Mouse (Mus musculus) forebrain, embryonic 10.5 days (tissue): Measurements from ENCODE around the gene Olig3. TPM values are rescaled to one million over a fixed set of nuclear protein-coding genes. Genes with fewer than 3 reads are reported as not detected.
"Not testable (repeated sequence)": the region's sequence is repeated elsewhere in the genome, so short reads cannot be mapped to it uniquely, and the experiment has no call there.

ENCODE experiments used
- DNase-seq: peaks from one replicate; pipeline ENCODE4 v3.0.0-alpha.2; 2017; ENCODE audit warnings: low spot score; ENCODE audit errors: extremely low spot score
- H3K27ac ChIP-seq: fragments of 300-500 bp; sonication (generic); 2 replicates; pipeline ENCODE4 v1.5.1; 2016; ENCODE audit warnings: mild to moderate bottlenecking
- H3K27me3 ChIP-seq: fragments of 300-500 bp; sonication (generic); 2 replicates; pipeline ENCODE4 v1.6.1; 2016; ENCODE audit warnings: mild to moderate bottlenecking; ENCODE audit not compliant: poor library complexity, severe bottlenecking
- H3K36me3 ChIP-seq: fragments of 300-500 bp; sonication (generic); replicated peaks from 2 replicates; pipeline ENCODE4 v1.6.1; 2016; ENCODE audit warnings: mild to moderate bottlenecking, moderate library complexity
- H3K4me1 ChIP-seq: fragments of 300-500 bp; sonication (generic); 2 replicates; pipeline ENCODE4 v1.6.1; 2016
- H3K4me3 ChIP-seq: fragments of 300-500 bp; sonication (generic); 2 replicates; pipeline ENCODE4 v1.5.1; 2016; ENCODE audit warnings: mild to moderate bottlenecking, moderate library complexity
- H3K9me3 ChIP-seq: fragments of 300-500 bp; sonication (generic); 2 replicates; pipeline ENCODE4 v1.6.1; 2016; ENCODE audit warnings: mild to moderate bottlenecking, moderate library complexity
- WGBS: fragments of 180-500 bp; shearing (Covaris S2); methylation state at CpG from one replicate; pipeline ENCODE4 v1.1.7; 2016; 5-methylcytosine and 5-hydroxymethylcytosine counted together
- polyA plus RNA-seq: library from polyadenylated mRNA; unstranded; fragments of >200 nt; fragmentation: Nextera tagmentation; extraction: Ambion mirVana; gene quantifications from 2 replicates; pipeline ENCODE4 v1.2.1, GENCODE M21; 2016

Gene Olig3
- polyA plus RNA-seq, 1 experiment from 2014 or later = 8.1 TPM

GRCm38 (mm10) chr10:19370146-19370545 lies 13.8 kb downstream of the Olig3 start:
- Histone ChIP-seq H3K9me3 (no peaks in the 10 kb centered on the region), H3K4me3 (no peak overlapping the region), H3K36me3 (no peaks in the 10 kb centered on the region), H3K27me3 (peaks cover 54% of the 10 kb centered on the region), H3K4me1 (peaks cover 15% of the 10 kb centered on the region), H3K27ac (no peak overlapping the region)
- DNase-seq = no peak
- 72% methylated on average over 3 of the region's 3 CpGs for WGBS

DNA sequence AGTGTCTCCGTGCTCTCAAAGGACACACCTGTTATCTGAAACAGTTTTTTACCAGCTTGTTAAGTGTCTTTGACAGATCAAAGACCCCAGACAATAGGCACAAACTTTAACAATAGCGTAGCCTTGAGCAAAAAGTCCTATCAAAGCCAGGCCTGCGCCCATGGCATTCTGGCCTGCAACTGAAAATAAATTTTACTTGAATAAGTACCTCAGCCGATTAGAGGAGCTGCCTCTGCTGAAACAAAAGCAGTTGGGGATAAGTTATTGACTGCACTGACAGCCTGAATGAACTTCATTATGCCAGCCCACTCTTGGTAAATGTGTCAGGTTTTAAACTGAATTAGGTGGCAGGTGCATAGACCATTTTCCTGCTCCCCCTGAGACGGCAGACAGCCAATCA lies 15.9 kb downstream of the Olig3 start:
- 38% methylated on average over 5 of the region's 5 CpGs for WGBS

DNA sequence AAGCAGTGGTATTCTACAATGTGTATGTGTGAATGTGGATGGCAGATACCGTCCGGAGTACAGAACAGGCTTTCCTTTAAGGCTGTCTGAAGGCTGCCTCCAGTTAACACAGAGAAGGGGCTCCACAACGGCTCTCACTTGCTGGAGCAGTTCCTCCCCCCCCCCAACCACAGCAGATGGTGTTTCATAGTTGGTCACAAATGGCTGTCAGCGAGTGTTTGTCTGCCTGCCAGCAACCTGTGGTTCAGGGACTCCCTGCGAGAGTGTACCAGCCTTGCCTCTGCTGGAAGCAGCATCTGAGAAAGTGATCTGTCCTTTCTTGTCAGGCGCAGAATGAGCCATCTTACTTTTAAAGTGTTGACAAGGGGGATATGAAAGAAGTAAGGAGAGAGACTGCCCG lies 17.5 kb downstream of the Olig3 start:
- WGBS = 73% methylated on average over 7 of the region's 7 CpGs

More for the DNA sequence above, 15.9 kb downstream of the Olig3 start:
- Histone ChIP-seq H3K4me1 (peaks cover 15% of the 10 kb centered on the region), H3K4me3 (no peak overlapping the region), H3K27me3 (peaks cover 33% of the 10 kb centered on the region), H3K36me3 (no peaks in the 10 kb centered on the region), H3K27ac (no peak overlapping the region), H3K9me3 (no peaks in the 10 kb centered on the region)
- DNase-seq = no peak

DNA sequence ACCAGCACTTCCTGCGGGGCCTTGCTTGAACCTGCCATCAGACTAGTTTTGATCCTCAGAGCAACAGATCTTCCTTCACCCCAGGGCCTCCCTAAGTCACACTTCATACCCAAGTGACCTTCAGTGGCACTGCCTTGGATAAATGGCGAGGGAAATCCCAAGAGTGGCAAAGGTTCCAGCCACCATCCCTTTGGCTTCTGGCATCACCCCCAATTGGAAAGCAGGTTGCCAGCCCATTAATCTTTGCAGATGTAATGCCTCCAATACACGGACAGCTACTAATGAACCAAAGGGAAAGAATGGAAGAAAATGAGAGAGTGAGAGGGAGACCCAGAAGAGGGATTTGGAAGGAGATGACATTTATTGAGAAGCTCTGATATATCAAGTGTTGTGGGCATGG lies 18.0 kb downstream of the Olig3 start:
- DNase-seq = no peak
- no peaks in the 10 kb centered on the region for H3K36me3 ChIP-seq
- peaks cover 20% of the 10 kb centered on the region for H3K27me3 ChIP-seq
- no peak overlapping the region for H3K4me3 ChIP-seq
- peaks cover 15% of the 10 kb centered on the region for H3K4me1 ChIP-seq
- no peak overlapping the region for H3K27ac ChIP-seq
- 81% methylated on average over 3 of the region's 3 CpGs for WGBS
- H3K9me3 ChIP-seq = peaks cover 5% of the 10 kb centered on the region; the same call in 1 of the 2 replicates

More for the DNA sequence above, 17.5 kb downstream of the Olig3 start:
- Histone ChIP-seq H3K36me3 (no peaks in the 10 kb centered on the region), H3K27ac (no peak overlapping the region), H3K4me1 (peaks cover 15% of the 10 kb centered on the region), H3K9me3 (peaks cover under 1% of the 10 kb centered on the region; the same call in 1 of the 2 replicates), H3K4me3 (no peak overlapping the region), H3K27me3 (peaks cover 25% of the 10 kb centered on the region)
- DNase-seq = no peak

GRCm38 (mm10) chr10:19375838-19376237 lies 19.5 kb downstream of the Olig3 start:
- peaks cover 8% of the 10 kb centered on the region for H3K27me3 ChIP-seq
- H3K27ac ChIP-seq = no peak overlapping the region
- H3K36me3 ChIP-seq = no peaks in the 10 kb centered on the region
- no peak for DNase-seq
- H3K4me3 ChIP-seq = no peak overlapping the region
- peaks cover 15% of the 10 kb centered on the region for H3K4me1 ChIP-seq
- H3K9me3 ChIP-seq = peaks cover 10% of the 10 kb centered on the region
- WGBS = 96% methylated on average over 2 of the region's 2 CpGs

DNA sequence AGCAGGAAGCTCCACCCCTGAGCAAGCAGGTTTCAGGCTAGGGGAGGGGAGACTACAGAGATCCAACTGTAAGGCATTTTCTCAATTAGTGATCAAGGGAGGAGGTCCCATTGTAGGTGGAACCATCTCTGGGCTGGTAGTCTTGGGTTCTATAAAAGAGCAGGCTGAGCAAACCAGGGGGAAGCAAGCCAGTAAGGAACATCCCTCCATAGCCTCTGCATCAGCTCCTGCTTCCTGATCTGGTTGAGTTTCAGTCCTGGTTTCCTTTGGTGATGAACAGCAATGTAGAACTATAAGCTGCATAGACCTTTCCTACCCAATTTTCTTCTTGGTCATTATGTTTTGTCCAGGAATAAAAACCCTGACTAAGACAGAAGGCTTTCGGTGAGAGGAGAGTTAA lies 24.6 kb downstream of the Olig3 start:
- WGBS = 100% methylated on average over 1 of the region's 1 CpGs
- DNase-seq, H3K36me3 ChIP-seq: not testable (repeated sequence)

GRCm38 (mm10) chr10:19384176-19384575 lies 27.8 kb downstream of the Olig3 start:
- H3K27me3 ChIP-seq = no peaks in the 10 kb centered on the region
- H3K4me3 ChIP-seq = no peak overlapping the region
- no peak for DNase-seq
- no peaks in the 10 kb centered on the region for H3K36me3 ChIP-seq
- H3K27ac ChIP-seq = no peak overlapping the region
- 86% methylated on average over 3 of the region's 3 CpGs for WGBS
- H3K4me1 ChIP-seq = no peaks in the 10 kb centered on the region
- peaks cover 10% of the 10 kb centered on the region for H3K9me3 ChIP-seq

More for the DNA sequence above, 24.6 kb downstream of the Olig3 start:
- not testable (repeated sequence) for H3K27ac ChIP-seq, H3K4me1 ChIP-seq, H3K4me3 ChIP-seq, H3K27me3 ChIP-seq
- peaks cover 14% of the 10 kb centered on the region for H3K9me3 ChIP-seq

- peaks cover 22% of the 10 kb centered on the region for H3K27me3 ChIP-seq
- WGBS = 91% methylated on average over 4 of the region's 4 CpGs
- peaks cover 7% of the 10 kb centered on the region for H3K4me1 ChIP-seq
- DNase-seq = no peak
- H3K27ac ChIP-seq = no peak overlapping the region
- H3K4me3 ChIP-seq = no peak overlapping the region
- H3K9me3 ChIP-seq = no peaks in the 10 kb centered on the region
- no peaks in the 10 kb centered on the region for H3K36me3 ChIP-seq
Observed at GRCm38 (mm10) chr10:19391819-19392218, 35.5 kb downstream of the Olig3 start.

DNA sequence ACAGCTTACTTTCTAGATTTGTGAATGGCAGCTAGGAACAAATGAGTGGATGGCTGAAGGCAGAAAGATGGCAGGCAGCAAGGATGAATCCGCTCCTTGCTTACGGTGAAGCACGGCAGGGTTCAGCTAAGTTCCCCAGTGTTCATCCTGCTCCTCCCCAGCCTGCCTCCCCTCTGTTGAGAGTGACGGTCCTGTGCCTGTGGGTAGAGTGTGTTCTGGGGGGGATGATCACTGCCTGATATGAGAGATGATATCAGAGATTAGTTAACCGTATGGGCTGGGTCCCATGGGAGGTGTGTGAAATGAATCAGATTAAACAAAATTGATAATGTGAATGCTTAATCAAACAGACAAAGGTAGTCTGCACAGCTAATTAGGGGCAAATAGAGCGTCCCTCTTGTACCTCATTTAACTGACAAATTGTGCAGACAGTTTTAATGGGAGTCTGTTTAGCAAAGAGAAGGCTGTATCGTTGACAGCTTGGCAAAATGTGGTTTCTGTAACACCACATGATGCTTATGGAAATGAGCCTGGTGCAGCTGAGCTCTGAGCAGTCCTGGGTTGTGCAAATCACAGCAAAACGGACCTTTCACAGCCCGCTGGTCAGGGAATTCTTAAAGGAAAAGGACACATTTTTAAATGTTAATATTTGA lies 40.3 kb downstream of the Olig3 start:
- Histone ChIP-seq H3K9me3 (no peaks in the 10 kb centered on the region), H3K27me3 (peaks cover 37% of the 10 kb centered on the region), H3K27ac (no peak overlapping the region), H3K4me3 (no peak overlapping the region), H3K36me3 (no peaks in the 10 kb centered on the region), H3K4me1 (peaks cover 23% of the 10 kb centered on the region)
- 46% methylated on average over 9 of the region's 9 CpGs for WGBS
- no peak for DNase-seq

DNA sequence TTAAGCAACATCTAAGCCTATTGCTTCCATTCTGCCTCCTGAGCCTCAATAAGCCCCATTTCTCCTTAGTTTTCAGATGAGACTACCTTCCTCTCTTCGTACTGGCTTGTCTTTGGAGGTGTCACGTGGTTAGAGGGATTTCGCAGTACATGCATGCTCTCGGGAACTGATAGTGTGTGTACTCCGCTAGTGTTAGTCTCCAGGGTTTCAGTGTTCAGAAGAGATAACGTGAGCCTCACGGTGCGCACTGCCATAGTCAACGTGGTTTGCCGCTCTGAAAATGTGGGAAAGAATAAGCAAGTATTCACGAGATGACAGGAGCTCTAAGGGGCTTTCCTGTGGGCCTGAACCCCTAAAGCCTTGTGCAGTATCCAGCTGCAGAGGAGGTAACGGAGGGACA lies 41.1 kb downstream of the Olig3 start:
- Histone ChIP-seq H3K27me3 (peaks cover 37% of the 10 kb centered on the region), H3K4me3 (no peak overlapping the region), H3K9me3 (no peaks in the 10 kb centered on the region), H3K36me3 (no peaks in the 10 kb centered on the region), H3K4me1 (peaks cover 23% of the 10 kb centered on the region), H3K27ac (no peak overlapping the region)
- DNase-seq = no peak
- 86% methylated on average over 12 of the region's 12 CpGs for WGBS

- 77% methylated on average over 5 of the region's 5 CpGs for WGBS
Observed at GRCm38 (mm10) chr10:19401136-19401535, 44.8 kb downstream of the Olig3 start.

DNA sequence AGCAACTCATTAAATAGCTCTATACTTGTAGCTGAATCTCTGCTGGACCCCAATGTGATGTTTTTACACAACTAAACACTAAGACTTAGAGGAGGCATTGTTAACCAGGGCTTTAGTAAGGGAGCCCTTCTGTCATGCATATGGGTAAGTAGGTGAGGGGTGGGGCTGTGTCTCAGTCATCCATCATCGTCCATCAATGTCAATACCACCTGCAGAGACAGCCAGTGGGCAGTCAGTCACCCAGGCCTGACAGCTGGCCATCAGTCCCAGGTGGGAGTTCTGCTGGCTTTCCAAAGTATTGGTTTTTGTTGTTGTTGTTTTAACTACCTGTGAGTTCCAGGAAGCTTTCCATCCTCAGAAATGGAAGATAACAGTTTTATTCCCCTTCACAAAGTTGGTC lies 48.1 kb downstream of the Olig3 start:
- H3K36me3 ChIP-seq = no peaks in the 10 kb centered on the region
- no peak for DNase-seq
- H3K27ac ChIP-seq = no peak overlapping the region
- 32% methylated on average over 1 of the region's 1 CpGs for WGBS
- H3K9me3 ChIP-seq = no peaks in the 10 kb centered on the region
- peaks cover 8% of the 10 kb centered on the region for H3K4me1 ChIP-seq
- no peak overlapping the region for H3K4me3 ChIP-seq
- H3K27me3 ChIP-seq = peaks cover 5% of the 10 kb centered on the region; the same call in 1 of the 2 replicates

More at GRCm38 (mm10) chr10:19401136-19401535, 44.8 kb downstream of the Olig3 start:
- Histone ChIP-seq H3K27ac (no peak overlapping the region), H3K4me3 (no peak overlapping the region), H3K9me3 (no peaks in the 10 kb centered on the region), H3K36me3 (no peaks in the 10 kb centered on the region), H3K27me3 (peaks cover 22% of the 10 kb centered on the region), H3K4me1 (peaks cover 23% of the 10 kb centered on the region)
- DNase-seq = no peak

DNA sequence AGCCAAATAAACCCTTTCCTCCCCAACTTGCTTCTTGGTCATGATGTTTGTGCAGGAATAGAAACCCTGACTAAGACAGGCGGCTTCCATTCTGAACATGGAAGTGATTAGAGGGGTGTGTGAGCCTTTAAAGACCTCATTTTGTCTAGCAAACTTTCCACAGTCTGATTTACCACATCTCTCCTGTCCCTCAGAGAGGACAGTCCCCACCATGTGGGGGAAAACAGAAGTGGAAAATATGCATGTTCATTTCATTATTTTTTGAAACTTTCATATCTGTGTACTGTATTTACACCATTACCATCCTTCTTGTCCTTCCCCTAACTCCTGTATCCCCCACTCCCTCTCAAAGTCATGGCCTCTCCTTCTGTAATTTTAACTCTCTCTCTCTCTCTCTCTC lies 49.6 kb downstream of the Olig3 start:
- Histone ChIP-seq H3K27me3 (peaks cover 5% of the 10 kb centered on the region; the same call in 1 of the 2 replicates), H3K4me3 (no peak overlapping the region), H3K9me3 (no peaks in the 10 kb centered on the region), H3K4me1 (peaks cover 6% of the 10 kb centered on the region), H3K36me3 (no peaks in the 10 kb centered on the region), H3K27ac (no peak overlapping the region)
- 57% methylated on average over 1 of the region's 1 CpGs for WGBS
- no peak for DNase-seq
